Comparison of ENCODE assay signal across 22 mouse cellular contexts in genomic region chr3:90550421-90550790, GRCm38 (mm10). TPM values are rescaled to one million over a fixed set of nuclear protein-coding genes. Genes with fewer than 3 reads are reported as not detected.
DNase-seq lines count a peak whose midpoint lies in the region; ATAC-seq and TF ChIP-seq lines count a peak whose summit lies in the region.
"Had no signal": no experiment of that assay in that cellular context is flagged by ENCODE, and none has a peak within 500 bp of the region (broad histone marks: within the 10 kb centered on the region; RNA-seq: fewer than 3 reads in every experiment).

No protein-coding gene starts in this region.

- H3K4me1 ChIP-seq in embryonic fibroblast, embryonic 13.5 days (ENCODE audit: control insufficient read depth, insufficient read depth, low read length) = peaks cover 9% of the 10 kb centered on the region
- no peaks in the 10 kb centered on the region for H3K4me1 ChIP-seq in stomach, postnatal 0 days (replicated peaks; ENCODE audit: control insufficient read depth, insufficient read depth)
- H3K4me1 ChIP-seq: embryonic facial prominence, embryonic 13.5 days; forebrain, embryonic 13.5 days; hindbrain, embryonic 10.5 days had no signal

- 69% methylated on average over 2 of the region's 2 CpGs for WGBS in stomach, postnatal 0 days

- TF ChIP-seq CTCF in embryonic fibroblast, embryonic 13.5 days (IDR thresholded peaks at IDR 0.05; ENCODE audit: borderline replicate concordance, insufficient read depth, low read length) = no peak
- no peak for TF ChIP-seq CTCF in stomach, postnatal 0 days (IDR thresholded peaks at IDR 0.05; ENCODE audit: low read depth)
- TF ChIP-seq CTCF in gastrocnemius, adult 2 months (IDR thresholded peaks at IDR 0.05) = no peak

- TF ChIP-seq POLR2A in embryonic fibroblast, embryonic 13.5 days (IDR thresholded peaks at IDR 0.05; ENCODE audit: low read depth, low read length) = no peak

- no peak overlapping the region for H3K9ac ChIP-seq in stomach, postnatal 0 days (ENCODE audit: low read length)
- H3K9ac ChIP-seq: embryonic facial prominence, embryonic 13.5 days; forebrain, embryonic 13.5 days; forebrain, postnatal 0 days; hindbrain, embryonic 14.5 days had no signal

- no peak overlapping the region for H3K4me2 ChIP-seq in stomach, postnatal 0 days (replicated peaks; ENCODE audit: low read depth)
- H3K4me2 ChIP-seq: embryonic facial prominence, embryonic 13.5 days; forebrain, embryonic 13.5 days; hindbrain, embryonic 14.5 days had no signal

- intact Hi-C loops in heart, postnatal 25 days (cut with DNase I) = no loop called here
- intact Hi-C loops in gastrocnemius, adult 2 months (cut with DNase I) = no loop called here

- peak; percentile 67 for ATAC-seq in stomach, postnatal 0 days (ENCODE audit: low FRiP score, low TSS enrichment)
- ATAC-seq: forebrain, embryonic 13.5 days; forebrain, postnatal 0 days had no signal

- DNase-seq in heart, adult 11 months = peak; percentile 8
- no peak for DNase-seq in heart, postnatal 25 days (ENCODE audit: low spot score)
- peak; percentile 79 for DNase-seq in 3T3-L1 (ENCODE audit: low read depth, low spot score)
- no peak for DNase-seq in stomach, postnatal 0 days (ENCODE audit: low spot score)
- DNase-seq in gastrocnemius, adult 2 months = no peak
- DNase-seq in adrenal gland, postnatal 4 days (ENCODE audit: low spot score in 2 of 2) = no peak
- DNase-seq: adrenal gland, adult 2 months; adrenal gland, postnatal 25 days; cerebellum, adult 2 months; cerebellum, postnatal 10 days; forebrain, postnatal 0 days; gastrocnemius, postnatal 25 days had no signal

- TF ChIP-seq EP300 in stomach, postnatal 0 days (optimal IDR thresholded peaks at IDR 0.05) = no peak

- no peaks in the 10 kb centered on the region for H3K27me3 ChIP-seq in stomach, postnatal 0 days (ENCODE audit: control insufficient read depth, insufficient read depth, low read length)
- H3K27me3 ChIP-seq: embryonic facial prominence, embryonic 13.5 days; forebrain, embryonic 13.5 days had no signal

- no peaks in the 10 kb centered on the region for H3K9me3 ChIP-seq in stomach, postnatal 0 days (ENCODE audit: control insufficient read depth, low read length)
- H3K9me3 ChIP-seq: embryonic facial prominence, embryonic 13.5 days; forebrain, embryonic 13.5 days; hindbrain, embryonic 10.5 days had no signal

- no peaks in the 10 kb centered on the region for H3K36me3 ChIP-seq in stomach, postnatal 0 days (ENCODE audit: control insufficient read depth, insufficient read depth, low read length)
- H3K36me3 ChIP-seq: embryonic facial prominence, embryonic 13.5 days; hindbrain, embryonic 10.5 days had no signal

- peak overlapping the region; percentile 81 for H3K27ac ChIP-seq in embryonic fibroblast, embryonic 13.5 days (ENCODE audit: insufficient read depth, low read length)
- no peak overlapping the region for H3K27ac ChIP-seq in stomach, postnatal 0 days (replicated peaks)
- no peak overlapping the region for H3K27ac ChIP-seq in gastrocnemius, adult 2 months
- H3K27ac ChIP-seq: embryonic facial prominence, embryonic 13.5 days; forebrain, embryonic 13.5 days; hindbrain, embryonic 10.5 days; hindbrain, embryonic 14.5 days had no signal

- no peak overlapping the region for H3K4me3 ChIP-seq in embryonic fibroblast, embryonic 13.5 days (ENCODE audit: insufficient read depth, low read length)
- no peak overlapping the region for H3K4me3 ChIP-seq in stomach, postnatal 0 days (ENCODE audit: low read depth, low read length)
- no peak overlapping the region for H3K4me3 ChIP-seq in gastrocnemius, adult 2 months
- H3K4me3 ChIP-seq: embryonic facial prominence, embryonic 13.5 days; forebrain, embryonic 13.5 days; hindbrain, embryonic 10.5 days had no signal

RNA-seq across cellular contexts. Expression of gene S100a3, which starts 10.0 kb away (rescaled TPM):
- total RNA-seq in heart, postnatal 25 days (2021) = not detected
- 1.7 TPM in 1 of 2 replicates, not detected in the other for polyA plus RNA-seq in embryonic fibroblast, embryonic 13.5 days (2011; ENCODE audit: insufficient read length, low read depth, missing spikeins)
- polyA plus RNA-seq in stomach, postnatal 0 days (2015; fragmentation: Nextera tagmentation; extraction: Ambion mirVana) = 1.2 and 2.1 TPM in 2 replicates
- total RNA-seq in gastrocnemius, adult 2 months (2021) = not detected
- not detected for total RNA-seq in adrenal gland, postnatal 4 days (2021)
- total RNA-seq: adrenal gland, postnatal 25 days; CH12.LX; gastrocnemius, adult 18-20 months; gastrocnemius, postnatal 25 days; granulocyte monocyte progenitor cell, adult 5-6 weeks; heart, postnatal 10 days had no signal
- polyA plus RNA-seq: adrenal gland, adult 2 months; forebrain, embryonic 13.5 days had no signal

RNA-seq across cellular contexts. Expression of gene S100a16, which starts 13.4 kb away (rescaled TPM):
- 10 to 100 TPM; 71.3 to 74.7 TPM for total RNA-seq in heart, postnatal 25 days (2021)
- polyA plus RNA-seq in embryonic fibroblast, embryonic 13.5 days (2011; ENCODE audit: insufficient read length, low read depth, missing spikeins) = 40.2 and 49.1 TPM in 2 replicates
- polyA plus RNA-seq in stomach, postnatal 0 days (2015; fragmentation: Nextera tagmentation; extraction: Ambion mirVana) = 559 and 590 TPM in 2 replicates
- 10 to 100 TPM; 52.3 to 67.7 TPM for total RNA-seq in gastrocnemius, adult 2 months (2021)
- 10 to 100 TPM; 68.4 to 74.4 TPM for total RNA-seq in adrenal gland, postnatal 4 days (2021)
- total RNA-seq: CH12.LX; granulocyte monocyte progenitor cell, adult 5-6 weeks had no signal

RNA-seq across cellular contexts. Expression of gene S100a14, which starts 23.8 kb away (rescaled TPM):
- under 1 TPM; 0.23 to 0.48 TPM for total RNA-seq in heart, postnatal 25 days (2021)
- not detected in 2 replicates for polyA plus RNA-seq in embryonic fibroblast, embryonic 13.5 days (2011; ENCODE audit: insufficient read length, low read depth, missing spikeins)
- polyA plus RNA-seq in stomach, postnatal 0 days (2015; fragmentation: Nextera tagmentation; extraction: Ambion mirVana) = 271 and 299 TPM in 2 replicates
- under 1 TPM in 1 of 2 experiments, not detected in 1; 0.36 TPM for total RNA-seq in gastrocnemius, adult 2 months (2021)
- total RNA-seq in adrenal gland, postnatal 4 days (2021) = 1 to 10 TPM in 1 of 2 experiments, under 1 TPM in 1; 0.54 to 1.2 TPM
- total RNA-seq: CH12.LX; forebrain, postnatal 0 days; granulocyte monocyte progenitor cell, adult 5-6 weeks; heart, postnatal 10 days had no signal
- polyA plus RNA-seq: adrenal gland, adult 2 months; cerebellum, adult 2 months; forebrain, embryonic 13.5 days; forebrain, postnatal 0 days; heart, embryonic 14.5 days; hindbrain, embryonic 10.5 days; hindbrain, embryonic 14.5 days had no signal

RNA-seq across cellular contexts. Expression of gene S100a13, which starts 36.2 kb away (rescaled TPM):
- 10 to 100 TPM; 27.1 to 29.7 TPM for total RNA-seq in heart, postnatal 25 days (2021)
- 38.7 and 60.4 TPM in 2 replicates for polyA plus RNA-seq in embryonic fibroblast, embryonic 13.5 days (2011; ENCODE audit: insufficient read length, low read depth, missing spikeins)
- polyA plus RNA-seq in stomach, postnatal 0 days (2015; fragmentation: Nextera tagmentation; extraction: Ambion mirVana) = 66.7 and 73.6 TPM in 2 replicates
- 10 to 100 TPM; 11.9 to 15.5 TPM for total RNA-seq in gastrocnemius, adult 2 months (2021)
- total RNA-seq in adrenal gland, postnatal 4 days (2021) = 10 to 100 TPM; 23.9 to 24.7 TPM

RNA-seq across cellular contexts. Expression of gene S100a1, which starts 36.2 kb away (rescaled TPM):
- 100 to 1,000 TPM; 777 to 804 TPM for total RNA-seq in heart, postnatal 25 days (2021)
- polyA plus RNA-seq in embryonic fibroblast, embryonic 13.5 days (2011; ENCODE audit: insufficient read length, low read depth, missing spikeins) = 27.6 and 37.9 TPM in 2 replicates
- 386 TPM in 2 replicates for polyA plus RNA-seq in stomach, postnatal 0 days (2015; fragmentation: Nextera tagmentation; extraction: Ambion mirVana)
- total RNA-seq in gastrocnemius, adult 2 months (2021) = 100 to 1,000 TPM; 151 to 202 TPM
- total RNA-seq in adrenal gland, postnatal 4 days (2021) = 10 to 100 TPM; 67.1 TPM

Comparison
In these comparisons a context has a peak if more than half of its experiments do, and no peak if none do; other contexts are left out.
1. DNase-seq: peak in heart, adult 11 months (single experiment) and 3T3-L1 (single experiment); none in heart, postnatal 25 days (single experiment), stomach, postnatal 0 days (single experiment), gastrocnemius, adult 2 months (single experiment) and adrenal gland, postnatal 4 days (0 of 2).